Mouse (Mus musculus) c-Kit-negative CD71-positive TER-119-positive erythroid progenitor cells, embryonic 14.5 days (primary cell): ENCODE data around the gene Prkd1.

Source experiments
- DNase-seq: peaks from one replicate; pipeline ENCODE4 v3.0.0-alpha.2; 2013; ENCODE audit warnings: low read depth, low spot score

Gene Prkd1

GRCm38 (mm10) chr12:50352404-50352803 is 296.5 kb downstream of the Prkd1 start:
- no peak for DNase-seq

- no peak for DNase-seq
Measured at GRCm38 (mm10) chr12:50333182-50333581, 315.7 kb downstream of the Prkd1 start.

GRCm38 (mm10) chr12:50314634-50315033 is 334.3 kb downstream of the Prkd1 start:
- DNase-seq = no peak

GRCm38 (mm10) chr12:50309276-50309675 is 339.6 kb downstream of the Prkd1 start:
- no peak for DNase-seq

- DNase-seq = no peak
Measured at GRCm38 (mm10) chr12:50301334-50301733, 347.6 kb downstream of the Prkd1 start.

- DNase-seq = no peak
Measured at GRCm38 (mm10) chr12:50296067-50296466, 352.8 kb downstream of the Prkd1 start.

- no peak for DNase-seq
Measured at GRCm38 (mm10) chr12:50295549-50295948, 353.3 kb downstream of the Prkd1 start.

- DNase-seq = no peak
Measured at GRCm38 (mm10) chr12:50292834-50293233, 356.1 kb downstream of the Prkd1 start.
